Mouse (Mus musculus): ENCODE measurements at regions not wholly inside any gene's neighbourhood (a gene's known extent, or its start where the extent isn't known, plus 50 kb on each side); places are given as distances from the start of the nearest gene placed in this dataset.

DNA sequence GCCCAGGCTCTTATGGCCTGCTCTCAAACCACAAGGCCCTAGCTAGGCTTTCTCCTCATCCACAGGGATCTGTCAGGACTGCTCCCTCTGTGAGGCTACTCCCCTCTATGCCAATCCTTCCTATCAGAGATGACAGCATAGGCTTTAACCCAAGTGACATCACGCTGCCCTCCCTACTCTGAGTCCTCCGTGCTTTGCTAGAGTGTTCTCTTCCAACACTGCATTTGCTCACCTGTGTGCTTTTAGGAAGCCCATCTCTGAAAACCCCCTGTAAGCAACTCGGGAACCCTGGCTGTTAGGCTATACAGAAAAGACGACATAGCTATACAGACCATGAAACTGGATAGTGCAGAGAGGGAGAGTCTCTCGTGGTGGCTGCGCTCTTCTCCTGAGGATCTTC lies 216.3 kb upstream of the Mkln1 start:
- no peak for TF ChIP-seq CTCF (IDR thresholded peaks at IDR 0.05; ENCODE audit: borderline replicate concordance, insufficient read depth, low read length)
- no peak for TF ChIP-seq POLR2A (IDR thresholded peaks at IDR 0.05; ENCODE audit: low read depth, low read length)
